Mouse (Mus musculus) kidney, adult 2 months (tissue): ENCODE measurements at regions not wholly inside any gene's neighbourhood (a gene's known extent, or its start where the extent isn't known, plus 50 kb on each side); places are given as distances from the start of the nearest gene placed in this dataset.

ENCODE experiments used
- CTCF ChIP-seq: fragments of 200-500 bp; conservative IDR thresholded peaks from 2 replicates; pipeline ENCODE4 v1.5.1; 2011; ENCODE audit warnings: low read depth, mild to moderate bottlenecking, control low read depth, low read length, moderate library complexity, mixed read lengths; ENCODE audit not compliant: insufficient read depth, insufficient read length
- POLR2A ChIP-seq: fragments of 200-500 bp; IDR thresholded peaks from one replicate; pipeline ENCODE4 v1.6.1; 2011; ENCODE audit warnings: low read depth, low read length, control low read depth

DNA sequence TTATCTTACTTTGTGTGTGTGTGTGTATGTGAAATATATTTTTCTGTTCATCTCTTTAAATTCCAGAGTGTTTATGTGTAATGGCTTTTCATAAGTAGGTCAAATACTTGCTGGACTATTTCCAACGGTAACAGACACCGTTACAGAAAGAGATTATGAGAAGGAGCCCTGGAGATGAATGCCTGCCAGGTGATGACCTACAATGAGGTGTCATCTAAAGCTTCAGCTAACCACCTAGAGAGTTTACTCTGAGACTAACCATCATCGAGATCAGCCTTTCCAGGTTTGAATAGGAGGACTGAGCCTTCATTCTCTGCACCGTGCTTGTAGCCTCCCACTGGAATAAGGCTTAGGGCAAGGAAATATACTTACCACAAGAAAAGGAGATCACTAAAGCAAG is 1220.0 kb downstream of the Rapgef2 start:
- TF ChIP-seq CTCF (no peak), POLR2A (no peak)
